ENCODE assay signal across 12 mouse cellular contexts in genomic region chr4:128179581-128179980, GRCm38 (mm10).
A peak's percentile ranks its signal among the peaks of the same experiment; 100 is the strongest.
DNase-seq lines count a peak whose midpoint lies in the region; ATAC-seq and TF ChIP-seq lines count a peak whose summit lies in the region.
"Had no signal": no experiment of that assay in that cellular context is flagged by ENCODE, and none has a peak within 500 bp of the region (broad histone marks: within the 10 kb centered on the region; RNA-seq: fewer than 3 reads in every experiment).

No protein-coding gene starts in this region.

- no peak overlapping the region for H3K4me3 ChIP-seq in intestine, postnatal 0 days (ENCODE audit: low read depth, low read length)
- H3K4me3 ChIP-seq in intestine, embryonic 15.5 days (replicated peaks) = no peak overlapping the region
- no peak overlapping the region for H3K4me3 ChIP-seq in neural tube, embryonic 15.5 days (replicated peaks)
- H3K4me3 ChIP-seq: neural tube, embryonic 12.5 days; stomach, embryonic 15.5 days had no signal

- peak; percentile 19; the same call in 1 of the 2 replicates for TF ChIP-seq CTCF in intestine, postnatal 0 days (IDR thresholded peaks at IDR 0.05; ENCODE audit: low read depth)

- H3K27me3 ChIP-seq in intestine, postnatal 0 days (replicated peaks; ENCODE audit: control insufficient read depth, insufficient read depth, low read length) = no peaks in the 10 kb centered on the region
- no peaks in the 10 kb centered on the region for H3K27me3 ChIP-seq in intestine, embryonic 15.5 days (replicated peaks)
- no peaks in the 10 kb centered on the region for H3K27me3 ChIP-seq in neural tube, embryonic 15.5 days (replicated peaks)
- H3K27me3 ChIP-seq: neural tube, embryonic 12.5 days; stomach, embryonic 15.5 days had no signal

- no peak for ATAC-seq in intestine, postnatal 0 days
- no peak for ATAC-seq in intestine, embryonic 15.5 days
- no peak for ATAC-seq in neural tube, embryonic 15.5 days (ENCODE audit: low FRiP score)

- H3K4me1 ChIP-seq in intestine, postnatal 0 days (replicated peaks; ENCODE audit: control insufficient read depth, insufficient read depth, low read length) = no peaks in the 10 kb centered on the region
- H3K4me1 ChIP-seq in intestine, embryonic 15.5 days (replicated peaks) = no peaks in the 10 kb centered on the region
- peaks cover 57% of the 10 kb centered on the region for H3K4me1 ChIP-seq in neural tube, embryonic 15.5 days
- H3K4me1 ChIP-seq: stomach, embryonic 15.5 days had no signal

- DNase-seq in cerebellum, adult 9-10 months = peak; percentile 39
- DNase-seq in cerebellum, postnatal 4 days (ENCODE audit: low spot score in 2 of 2) = no peak
- DNase-seq in retina, postnatal 7 days (ENCODE audit: low read depth, low spot score) = peak; percentile 3
- DNase-seq in retina, embryonic 14.5 days (ENCODE audit: low spot score) = no peak
- no peak for DNase-seq in gastrocnemius, postnatal 14 days
- DNase-seq: heart, adult 11 months had no signal

- H3K27ac ChIP-seq in intestine, postnatal 0 days (ENCODE audit: low read depth, low read length) = no peak overlapping the region
- no peak overlapping the region for H3K27ac ChIP-seq in intestine, embryonic 15.5 days
- H3K27ac ChIP-seq in neural tube, embryonic 15.5 days (replicated peaks) = peak overlapping the region; percentile 30; the same call in 1 of the 2 replicates
- H3K27ac ChIP-seq: liver, embryonic 14.5 days; neural tube, embryonic 12.5 days; stomach, embryonic 15.5 days had no signal

- no peak overlapping the region for H3K9ac ChIP-seq in intestine, postnatal 0 days (ENCODE audit: low read depth, low read length)
- H3K9ac ChIP-seq in intestine, embryonic 15.5 days = no peak overlapping the region
- H3K9ac ChIP-seq in neural tube, embryonic 15.5 days (replicated peaks) = no peak overlapping the region
- H3K9ac ChIP-seq: liver, embryonic 14.5 days; neural tube, embryonic 12.5 days; stomach, embryonic 15.5 days had no signal

- H3K36me3 ChIP-seq in intestine, postnatal 0 days (ENCODE audit: control insufficient read depth, insufficient read depth) = no peaks in the 10 kb centered on the region
- no peaks in the 10 kb centered on the region for H3K36me3 ChIP-seq in intestine, embryonic 15.5 days
- H3K36me3 ChIP-seq in neural tube, embryonic 15.5 days = no peaks in the 10 kb centered on the region
- H3K36me3 ChIP-seq: neural tube, embryonic 12.5 days; stomach, embryonic 15.5 days had no signal

- no peak overlapping the region for H3K4me2 ChIP-seq in intestine, postnatal 0 days (replicated peaks; ENCODE audit: low read depth)
- no peak overlapping the region for H3K4me2 ChIP-seq in intestine, embryonic 15.5 days (replicated peaks)
- H3K4me2 ChIP-seq in neural tube, embryonic 15.5 days = no peak overlapping the region
- H3K4me2 ChIP-seq: neural tube, embryonic 12.5 days; stomach, embryonic 15.5 days had no signal

- intact Hi-C loops in gastrocnemius, postnatal 14 days (cut with DNase I; ENCODE audit: low total_unique reads) = no loop called here

- 72% methylated on average over 2 of the region's 2 CpGs for WGBS in intestine, postnatal 0 days
- 66% methylated on average over 2 of the region's 2 CpGs for WGBS in intestine, embryonic 15.5 days
- WGBS in neural tube, embryonic 15.5 days = 76% methylated on average over 2 of the region's 2 CpGs

- H3K9me3 ChIP-seq in intestine, postnatal 0 days (ENCODE audit: control insufficient read depth) = no peaks in the 10 kb centered on the region
- H3K9me3 ChIP-seq in intestine, embryonic 15.5 days = no peaks in the 10 kb centered on the region
- no peaks in the 10 kb centered on the region for H3K9me3 ChIP-seq in neural tube, embryonic 15.5 days (replicated peaks)
- H3K9me3 ChIP-seq: neural tube, embryonic 12.5 days; stomach, embryonic 15.5 days had no signal

Comparison
In these comparisons a context has a peak if more than half of its experiments do, and no peak if none do; other contexts are left out.
1. DNase-seq: peak in cerebellum, adult 9-10 months (single experiment) and retina, postnatal 7 days (single experiment); none in cerebellum, postnatal 4 days (0 of 2), retina, embryonic 14.5 days (single experiment) and gastrocnemius, postnatal 14 days (single experiment).